Mouse (Mus musculus) B cell, adult 2 months (primary cell): ENCODE data around the gene Adprhl2.
A peak's percentile ranks its signal among the peaks of the same experiment; 100 is the strongest.

ENCODE experiments used
- DNase-seq, 2 experiments: peaks; one replicate each; pipeline ENCODE4 v3.0.0; 2022

Gene Adprhl2

GRCm38 (mm10) chr4:126321111-126321853 lies at the start of gene Adprhl2:
Gene Adprhl2, minus strand, starts transcription at chr4:126321703.
- DNase-seq, result peak; percentile 100

- no peak for DNase-seq
Observed at GRCm38 (mm10) chr4:126360069-126360468, 38.6 kb upstream of the Adprhl2 start.

GRCm38 (mm10) chr4:126343451-126343850 lies 21.9 kb upstream of the Adprhl2 start:
- no peak for DNase-seq

- no peak for DNase-seq
Observed at GRCm38 (mm10) chr4:126339461-126339860, 18.0 kb upstream of the Adprhl2 start.

- peak; percentile 43 to 44 for DNase-seq
Observed at GRCm38 (mm10) chr4:126332358-126332757, 10.9 kb upstream of the Adprhl2 start.

GRCm38 (mm10) chr4:126331751-126332150 lies 10.2 kb upstream of the Adprhl2 start:
- DNase-seq, result no peak

GRCm38 (mm10) chr4:126330295-126330694 lies 8.8 kb upstream of the Adprhl2 start:
- DNase-seq, result no peak

GRCm38 (mm10) chr4:126326036-126326435 lies 4.5 kb upstream of the Adprhl2 start:
- no peak for DNase-seq

- no peak for DNase-seq
Observed at GRCm38 (mm10) chr4:126325281-126325861, 3.9 kb upstream of the Adprhl2 start, which contains the start of gene Tekt2. Gene Tekt2, minus strand, starts transcription at chr4:126325688.

- no peak for DNase-seq
Observed at GRCm38 (mm10) chr4:126324861-126325260, 3.4 kb upstream of the Adprhl2 start.

GRCm38 (mm10) chr4:126322646-126323045 lies 1.1 kb upstream of the Adprhl2 start:
- no peak for DNase-seq

GRCm38 (mm10) chr4:126321854-126322511 lies 480 bp upstream of the Adprhl2 start:
- DNase-seq, result no peak

- DNase-seq, result no peak
Observed at GRCm38 (mm10) chr4:126319806-126320205, 1.7 kb downstream of the Adprhl2 start.

- no peak for DNase-seq
Observed at GRCm38 (mm10) chr4:126316443-126317040, 5.0 kb downstream of the Adprhl2 start.

GRCm38 (mm10) chr4:126315931-126316330 lies 5.6 kb downstream of the Adprhl2 start:
- DNase-seq, result no peak

- DNase-seq, result no peak
Observed at GRCm38 (mm10) chr4:126314393-126314792, 7.1 kb downstream of the Adprhl2 start.

GRCm38 (mm10) chr4:126313202-126313601 lies 8.3 kb downstream of the Adprhl2 start:
- DNase-seq, result no peak

- no peak for DNase-seq
Observed at GRCm38 (mm10) chr4:126311566-126312200, 9.8 kb downstream of the Adprhl2 start.

- DNase-seq, result no peak
Observed at GRCm38 (mm10) chr4:126310344-126310743, 11.2 kb downstream of the Adprhl2 start.

- DNase-seq, result peak; percentile 89 to 91
Observed at GRCm38 (mm10) chr4:126309922-126310309, 11.6 kb downstream of the Adprhl2 start.

- DNase-seq, result peak; percentile 38 to 50
Observed at GRCm38 (mm10) chr4:126309211-126309921, 12.1 kb downstream of the Adprhl2 start.

GRCm38 (mm10) chr4:126306827-126307226 lies 14.7 kb downstream of the Adprhl2 start:
- DNase-seq, result no peak
